Comparison of ENCODE assay signal across 27 mouse cellular contexts in the genomic region with DNA sequence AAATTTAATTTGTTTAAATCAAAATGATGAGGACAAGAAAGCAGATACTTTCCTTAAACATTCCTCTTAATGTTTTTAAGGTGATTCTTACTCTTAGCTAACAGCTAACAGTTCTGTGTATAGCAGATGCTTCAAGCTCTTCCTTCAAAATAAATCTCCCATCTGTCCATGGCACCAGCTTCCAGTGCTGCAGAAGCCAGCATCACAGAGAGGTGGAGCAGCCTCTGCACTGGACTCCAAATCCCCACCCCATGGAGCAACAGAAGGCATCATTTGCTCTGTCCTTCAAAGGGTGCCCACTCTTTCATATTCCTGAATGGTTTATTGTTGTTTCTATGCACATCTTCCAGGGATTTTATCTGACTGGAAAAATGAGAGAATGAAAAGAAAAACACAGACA.
DNase-seq lines count a peak whose midpoint lies in the region; ATAC-seq and TF ChIP-seq lines count a peak whose summit lies in the region.
"Had no signal": no experiment of that assay in that cellular context is flagged by ENCODE, and none has a peak within 500 bp of the region (broad histone marks: within the 10 kb centered on the region; RNA-seq: fewer than 3 reads in every experiment).

No protein-coding gene starts in this region.

- H3K36me3 ChIP-seq in kidney, adult 2 months (ENCODE audit: control insufficient read depth, insufficient read depth, low read length) = no peaks in the 10 kb centered on the region
- H3K36me3 ChIP-seq: embryonic facial prominence, embryonic 12.5 days; hindbrain, embryonic 10.5 days; hindbrain, embryonic 15.5 days; midbrain, embryonic 13.5 days had no signal

- H3K4me3 ChIP-seq in kidney, adult 2 months (ENCODE audit: insufficient read depth, low read depth, low read length) = no peak overlapping the region
- H3K4me3 ChIP-seq: embryonic facial prominence, embryonic 12.5 days; hindbrain, embryonic 10.5 days; hindbrain, embryonic 15.5 days; midbrain, embryonic 13.5 days had no signal

- H3K27ac ChIP-seq in kidney, adult 2 months (ENCODE audit: insufficient read depth, low read depth, low read length) = no peak overlapping the region
- H3K27ac ChIP-seq: embryonic facial prominence, embryonic 12.5 days; hindbrain, embryonic 10.5 days; hindbrain, embryonic 15.5 days; liver, embryonic 14.5 days; macrophage; midbrain, embryonic 13.5 days had no signal

- TF ChIP-seq POLR2A in kidney, adult 2 months (IDR thresholded peaks at IDR 0.05; ENCODE audit: low read depth, low read length) = no peak

- ATAC-seq in frontal cortex, adult (ENCODE audit: low TSS enrichment) = peak; percentile 99
- ATAC-seq: forebrain, embryonic 14.5 days; inflammation-experienced regulatory T-cells, adult 6 months; midbrain, embryonic 13.5 days had no signal

- TF ChIP-seq CTCF in kidney, adult 2 months (conservative IDR thresholded peaks at IDR 0.05; ENCODE audit: insufficient read depth, insufficient read length, low read depth, low read length) = no peak

- no peak for DNase-seq in frontal cortex, postnatal 14 days (ENCODE audit: low spot score in 2 of 2)
- peak; percentile 9 to 11 for DNase-seq in left cerebral cortex, adult 18-20 months (ENCODE audit: low spot score in 2 of 2)
- no peak for DNase-seq in left cerebral cortex, adult 8-10 months (ENCODE audit: low spot score in 2 of 2)
- DNase-seq in right cerebral cortex, postnatal 25 days = peak; percentile 8
- DNase-seq in right cerebral cortex, postnatal 14 days = no peak
- peak; percentile 22 for DNase-seq in telencephalon, adult 2 months (ENCODE audit: low read depth, low spot score)
- no peak for DNase-seq in kidney, adult 2 months
- DNase-seq: adrenal gland, postnatal 14 days; cerebellum, adult 2 months; embryo, embryonic 11 days; gastrocnemius, postnatal 10 days; heart, postnatal 14 days; kidney, adult 18-20 months; kidney, postnatal 36 days; liver; lung, adult 2 months; lung, postnatal 10 days; thymus, postnatal 4 days had no signal

- no peaks in the 10 kb centered on the region for H3K27me3 ChIP-seq in kidney, adult 2 months (replicated peaks; ENCODE audit: control insufficient read depth, insufficient read depth, low read length)
- H3K27me3 ChIP-seq: embryonic facial prominence, embryonic 12.5 days; hindbrain, embryonic 15.5 days; midbrain, embryonic 13.5 days had no signal

- no peaks in the 10 kb centered on the region for H3K4me1 ChIP-seq in kidney, adult 2 months (ENCODE audit: control insufficient read depth, insufficient read depth, low read length)
- H3K4me1 ChIP-seq: embryonic facial prominence, embryonic 12.5 days; hindbrain, embryonic 10.5 days; hindbrain, embryonic 15.5 days; midbrain, embryonic 13.5 days had no signal

Comparison
In these comparisons a context has a peak if more than half of its experiments do, and no peak if none do; other contexts are left out.
1. DNase-seq: peak in left cerebral cortex, adult 18-20 months (2 of 2), right cerebral cortex, postnatal 25 days (single experiment) and telencephalon, adult 2 months (single experiment); none in frontal cortex, postnatal 14 days (0 of 2), left cerebral cortex, adult 8-10 months (0 of 2), right cerebral cortex, postnatal 14 days (single experiment) and kidney, adult 2 months (single experiment).